Mouse (Mus musculus) embryonic fibroblast, embryonic 13.5 days (primary cell): ENCODE measurements around the gene Ergic1.

ENCODE experiments used
- CTCF ChIP-seq: IDR thresholded peaks from 2 replicates; pipeline ENCODE4 v1.5.1; 2011; ENCODE audit warnings: mild to moderate bottlenecking, control low read depth, low read length, moderate library complexity, borderline replicate concordance; ENCODE audit not compliant: insufficient read depth
- POLR2A ChIP-seq: IDR thresholded peaks from 2 replicates; pipeline ENCODE4 v1.6.1; 2011; ENCODE audit warnings: low read depth, mild to moderate bottlenecking, control low read depth, low read length, moderate library complexity

- TF ChIP-seq CTCF (no peak), POLR2A (no peak)
Measured at GRCm38 (mm10) chr17:26537722-26538471, 23.4 kb upstream of the Ergic1 start.
